Mouse (Mus musculus) lung, postnatal 0 days (tissue): ENCODE measurements around the gene Camk2n1.

Experiments
- CTCF ChIP-seq: IDR thresholded peaks from 2 replicates; pipeline ENCODE4 v1.5.1; 2016; ENCODE audit warnings: antibody characterized with exemption, mild to moderate bottlenecking
- EP300 ChIP-seq: IDR thresholded peaks from 2 replicates; pipeline ENCODE4 v1.6.1; 2016; ENCODE audit warnings: antibody characterized with exemption, mild to moderate bottlenecking, control low read depth

DNA sequence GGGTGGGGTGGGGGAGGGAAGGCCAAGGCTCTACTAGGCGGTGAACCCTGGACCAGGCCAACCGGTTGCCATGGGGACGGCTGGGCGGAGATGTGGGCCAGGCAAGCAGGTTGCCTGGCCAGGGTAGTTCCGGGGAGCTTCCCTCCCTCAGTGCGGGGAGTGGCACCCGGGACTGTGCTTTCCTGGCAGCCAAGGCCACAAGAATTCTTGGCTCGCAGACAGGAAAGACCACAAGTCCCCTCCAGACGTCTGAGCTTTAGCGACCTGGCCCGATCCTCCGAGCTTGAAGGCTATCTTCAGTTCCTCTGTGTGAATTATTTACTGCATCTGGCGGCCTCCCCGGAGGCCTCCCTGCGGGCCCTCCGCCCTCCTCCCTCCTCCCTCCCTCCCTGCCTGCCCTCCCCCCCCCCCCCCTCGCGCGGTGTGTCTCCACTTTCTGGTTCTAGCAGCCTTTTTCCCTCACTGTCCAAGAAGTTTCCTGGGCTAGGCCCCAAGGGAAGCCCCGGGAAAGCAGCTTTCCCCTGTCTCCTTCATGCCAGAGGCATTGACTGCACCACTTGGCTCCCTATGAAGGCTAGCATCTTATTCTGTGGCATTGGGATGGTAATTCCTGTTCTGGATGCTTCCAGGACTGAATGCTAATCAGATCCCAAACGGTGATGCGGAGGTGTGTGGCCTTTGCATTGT, 10.7 kb downstream of the Camk2n1 start:
- TF ChIP-seq CTCF (no peak), EP300 (no peak)
